Mouse (Mus musculus) MEL (cell line): ENCODE measurements at regions not wholly inside any gene's neighbourhood (a gene's known extent, or its start where the extent isn't known, plus 50 kb on each side); places are given as distances from the start of the nearest gene placed in this dataset.

Source experiments
- CTCF ChIP-seq, 3 experiments: IDR thresholded peaks in 2 of 3; conservative IDR thresholded peaks in 1 of 3; 2 replicates each; pipeline ENCODE4 v1.5.1; 2011 to 2012; ENCODE audit warnings: low read length in 3 of 3, low read depth in 2 of 3, mild to moderate bottlenecking in 2 of 3, improper control_type of control experiment in 1 of 3, inconsistent platforms in 1 of 3, mixed read lengths in 1 of 3, moderate library complexity in 1 of 3; ENCODE audit not compliant: control insufficient read depth in 1 of 3, insufficient read depth in 1 of 3, poor library complexity in 1 of 3, severe bottlenecking in 1 of 3
- HCFC1 ChIP-seq: IDR thresholded peaks from 2 replicates; pipeline ENCODE4 v1.6.1; 2012; ENCODE audit warnings: low read depth, mild to moderate bottlenecking, inconsistent platforms, low read length, improper control_type of control experiment, moderate library complexity
- KAT2A ChIP-seq: conservative IDR thresholded peaks from 2 replicates; pipeline ENCODE4 v1.6.1; 2012; ENCODE audit warnings: low read depth, low read length, improper control_type of control experiment, inconsistent platforms
- MAX ChIP-seq: IDR thresholded peaks from 2 replicates; pipeline ENCODE4 v1.6.1; 2011; ENCODE audit warnings: low read length, improper control_type of control experiment
- MAZ ChIP-seq: IDR thresholded peaks from 2 replicates; pipeline ENCODE4 v1.6.1; 2012; ENCODE audit warnings: low read depth, mild to moderate bottlenecking, inconsistent platforms, low read length, improper control_type of control experiment
- MYC ChIP-seq: IDR thresholded peaks from 2 replicates; pipeline ENCODE4 v1.6.1; 2011; ENCODE audit warnings: low read depth, mild to moderate bottlenecking, low read length, improper control_type of control experiment, moderate library complexity
- POLR2A ChIP-seq, 2 experiments: IDR thresholded peaks; 2 replicates each; pipeline ENCODE4 v1.6.1; 2011 to 2012; ENCODE audit warnings: low read length in 2 of 2, mild to moderate bottlenecking in 2 of 2, control low read depth in 1 of 2, improper control_type of control experiment in 1 of 2, low read depth in 1 of 2, moderate library complexity in 1 of 2; ENCODE audit not compliant: control insufficient read depth in 1 of 2, insufficient read depth in 1 of 2, poor library complexity in 1 of 2
- ZMIZ1 ChIP-seq: IDR thresholded peaks from 2 replicates; pipeline ENCODE4 v1.6.1; 2012; ENCODE audit warnings: low read depth, mild to moderate bottlenecking, inconsistent platforms, low read length, improper control_type of control experiment, moderate library complexity

- no peak for TF ChIP-seq CTCF (IDR thresholded peaks at IDR 0.05 in 2 of 3, conservative IDR thresholded peaks at IDR 0.05 in 1 of 3; ENCODE audit: control insufficient read depth in 1 of 3, insufficient read depth in 1 of 3, low read depth in 2 of 3, low read length in 3 of 3, poor library complexity in 1 of 3, severe bottlenecking in 1 of 3)
- no peak for TF ChIP-seq MAZ
- TF ChIP-seq MYC: no peak
- TF ChIP-seq KAT2A: no peak
- TF ChIP-seq HCFC1: no peak
- no peak for TF ChIP-seq MAX
- no peak for TF ChIP-seq ZMIZ1
- TF ChIP-seq POLR2A (IDR thresholded peaks at IDR 0.05; ENCODE audit: control insufficient read depth in 1 of 2, insufficient read depth in 1 of 2, low read depth in 1 of 2, low read length in 2 of 2, poor library complexity in 1 of 2): no peak
These were observed 120.8 kb upstream of the Gdi2 start for GRCm38 (mm10) chr13:3417026-3417425.
